Mouse (Mus musculus): Measurements from ENCODE around the gene Efhc1.

DNA sequence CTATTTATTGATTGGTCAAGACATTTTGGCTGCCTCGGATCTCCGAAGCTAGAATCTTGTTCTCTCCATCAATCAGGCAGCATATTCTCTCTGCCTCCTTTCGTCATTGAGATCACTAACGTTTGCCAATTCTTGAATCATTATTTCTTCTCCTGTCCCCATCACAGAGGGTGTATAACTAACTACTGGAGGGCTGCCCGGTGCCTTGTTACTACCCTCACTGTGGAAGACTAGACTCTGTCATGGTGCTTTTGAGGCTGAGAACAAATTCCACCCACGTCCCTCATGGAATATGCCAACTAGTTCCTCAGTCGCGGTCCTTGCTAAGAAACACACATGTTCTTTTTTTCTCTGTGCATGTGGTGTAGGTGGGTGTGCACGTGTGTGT lies 45.3 kb upstream of the Efhc1 start:
- no peak for TF ChIP-seq POLR2A (IDR thresholded peaks at IDR 0.05; ENCODE audit: insufficient read length, low read depth)
- TF ChIP-seq MAX (IDR thresholded peaks at IDR 0.05; ENCODE audit: low read depth): no peak
- no peak for TF ChIP-seq POLR2AphosphoS2 (IDR thresholded peaks at IDR 0.05; ENCODE audit: insufficient read length, low read depth)
- no peak for TF ChIP-seq TCF12 (IDR thresholded peaks at IDR 0.05; ENCODE audit: insufficient read depth, poor library complexity, severe bottlenecking)

Measured in myocyte (in vitro differentiated cells).